Mouse (Mus musculus) liver, adult 2 months (tissue): ENCODE measurements at regions not wholly inside any gene's neighbourhood (a gene's known extent, or its start where the extent isn't known, plus 50 kb on each side); places are given as distances from the start of the nearest gene placed in this dataset.

Experiments used
- DNase-seq: peaks from one replicate; pipeline ENCODE4 v3.0.0-alpha.2; 2011; ENCODE audit warnings: low read depth, low spot score; ENCODE audit errors: extremely low read depth
- H3K27ac ChIP-seq: fragments of 200-500 bp; replicated peaks from 2 replicates; pipeline ENCODE4 v1.5.1; 2012; ENCODE audit warnings: low read depth, mild to moderate bottlenecking, control low read depth, inconsistent platforms, low read length; ENCODE audit not compliant: insufficient read depth
- H3K27me3 ChIP-seq: fragments of 200-500 bp; 2 replicates; pipeline ENCODE4 v1.6.1; 2012; ENCODE audit warnings: mild to moderate bottlenecking, moderate library complexity, low read length, inconsistent platforms; ENCODE audit not compliant: control insufficient read depth, insufficient read depth
- H3K36me3 ChIP-seq: fragments of 200-500 bp; 2 replicates; pipeline ENCODE4 v1.6.1; 2012; ENCODE audit warnings: low read length, inconsistent platforms; ENCODE audit not compliant: control insufficient read depth, insufficient read depth
- H3K4me1 ChIP-seq: fragments of 200-500 bp; 2 replicates; pipeline ENCODE4 v1.6.1; 2011; ENCODE audit warnings: low read length; ENCODE audit not compliant: control insufficient read depth, insufficient read depth
- H3K4me3 ChIP-seq: fragments of 200-500 bp; 2 replicates; pipeline ENCODE4 v1.5.1; 2011; ENCODE audit warnings: low read depth, mild to moderate bottlenecking, control low read depth, low read length, moderate library complexity; ENCODE audit not compliant: insufficient read depth
- H3K79me2 ChIP-seq: fragments of 200-500 bp; 2 replicates; pipeline ENCODE4 v1.6.1; 2012; ENCODE audit warnings: inconsistent platforms, mild to moderate bottlenecking, low read length, moderate library complexity; ENCODE audit not compliant: control insufficient read depth, insufficient read depth
- H3K9ac ChIP-seq: fragments of 200-500 bp; 2 replicates; pipeline ENCODE4 v1.6.1; 2012; ENCODE audit warnings: low read depth, mild to moderate bottlenecking, control low read depth, inconsistent platforms, low read length
- CTCF ChIP-seq: fragments of 200-500 bp; IDR thresholded peaks from 2 replicates; pipeline ENCODE4 v1.5.1; 2011; ENCODE audit warnings: low read depth, low read length, control low read depth
- POLR2A ChIP-seq: fragments of 200-500 bp; IDR thresholded peaks from 2 replicates; pipeline ENCODE4 v1.6.1; 2011; ENCODE audit warnings: low read length, control low read depth; ENCODE audit not compliant: insufficient read depth; ENCODE audit errors: extremely low read depth
- WGBS: fragments of 180-500 bp; shearing (Covaris S2); methylation state at CpG from one replicate; pipeline ENCODE4 v1.1.7; 2018; 5-methylcytosine and 5-hydroxymethylcytosine counted together

DNA sequence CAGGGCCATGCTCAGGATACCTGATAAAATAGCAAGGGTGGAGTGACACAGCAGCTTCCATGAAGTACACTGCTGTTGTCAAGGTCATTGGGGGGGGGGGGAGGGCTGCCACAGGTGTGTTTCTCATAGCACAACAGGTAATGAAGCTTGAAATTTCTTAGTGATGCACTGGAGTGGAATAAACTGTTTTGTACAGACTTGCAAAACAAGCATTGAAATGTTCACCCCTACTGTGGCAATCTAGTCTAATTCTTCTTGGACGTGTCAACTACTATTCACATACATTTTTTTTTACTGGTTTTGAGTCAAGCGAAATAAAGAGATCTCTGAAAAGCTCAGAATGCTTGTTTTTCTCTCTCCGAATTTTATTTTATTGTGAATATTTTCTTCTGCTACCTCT is 281.6 kb downstream of the Grxcr1 start:
- H3K4me1 ChIP-seq = no peaks in the 10 kb centered on the region
- H3K36me3 ChIP-seq = no peaks in the 10 kb centered on the region
- no peaks in the 10 kb centered on the region for H3K79me2 ChIP-seq
- no peak for TF ChIP-seq CTCF
- no peak for TF ChIP-seq POLR2A
- H3K27me3 ChIP-seq = no peaks in the 10 kb centered on the region
- H3K9ac ChIP-seq = no peak overlapping the region
- DNase-seq = no peak
- H3K4me3 ChIP-seq = no peak overlapping the region
- H3K27ac ChIP-seq = no peak overlapping the region
- WGBS = 66% methylated on average over 3 of the region's 3 CpGs

DNA sequence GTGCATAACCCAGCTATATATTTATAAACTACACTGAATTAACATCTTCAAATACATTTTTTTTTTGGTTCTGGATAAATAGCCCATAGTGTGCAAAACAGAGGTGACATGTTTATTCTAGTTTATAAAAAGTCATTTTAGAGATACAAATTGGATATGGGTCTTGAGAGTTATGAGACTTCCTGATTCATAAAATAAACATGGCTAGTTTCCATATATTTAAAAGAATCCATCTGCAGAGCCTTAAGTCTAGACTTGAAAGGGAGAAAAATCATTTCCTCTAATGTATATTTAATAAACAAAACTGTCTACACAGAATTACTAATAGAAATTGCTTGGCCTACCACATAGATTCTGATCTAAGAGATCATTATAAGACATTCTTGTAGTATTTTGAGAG is 287.3 kb downstream of the Grxcr1 start:
- H3K4me1 ChIP-seq = no peaks in the 10 kb centered on the region
- TF ChIP-seq POLR2A = no peak
- TF ChIP-seq CTCF = no peak
- no peak overlapping the region for H3K9ac ChIP-seq
- DNase-seq = no peak
- no peaks in the 10 kb centered on the region for H3K36me3 ChIP-seq
- no peaks in the 10 kb centered on the region for H3K27me3 ChIP-seq
- no peaks in the 10 kb centered on the region for H3K79me2 ChIP-seq
- H3K4me3 ChIP-seq = no peak overlapping the region
- no peak overlapping the region for H3K27ac ChIP-seq

- H3K36me3 ChIP-seq = no peaks in the 10 kb centered on the region
- no peak for TF ChIP-seq POLR2A
- no peak for TF ChIP-seq CTCF
- H3K4me1 ChIP-seq = no peaks in the 10 kb centered on the region
- no peak for DNase-seq
- no peaks in the 10 kb centered on the region for H3K79me2 ChIP-seq
- H3K4me3 ChIP-seq = no peak overlapping the region
- 81% methylated on average over 2 of the region's 2 CpGs for WGBS
- H3K27me3 ChIP-seq = no peaks in the 10 kb centered on the region
- H3K9ac ChIP-seq = no peak overlapping the region
- H3K27ac ChIP-seq = no peak overlapping the region
These were observed 295.5 kb downstream of the Grxcr1 start for GRCm38 (mm10) chr5:68326998-68327593.

DNA sequence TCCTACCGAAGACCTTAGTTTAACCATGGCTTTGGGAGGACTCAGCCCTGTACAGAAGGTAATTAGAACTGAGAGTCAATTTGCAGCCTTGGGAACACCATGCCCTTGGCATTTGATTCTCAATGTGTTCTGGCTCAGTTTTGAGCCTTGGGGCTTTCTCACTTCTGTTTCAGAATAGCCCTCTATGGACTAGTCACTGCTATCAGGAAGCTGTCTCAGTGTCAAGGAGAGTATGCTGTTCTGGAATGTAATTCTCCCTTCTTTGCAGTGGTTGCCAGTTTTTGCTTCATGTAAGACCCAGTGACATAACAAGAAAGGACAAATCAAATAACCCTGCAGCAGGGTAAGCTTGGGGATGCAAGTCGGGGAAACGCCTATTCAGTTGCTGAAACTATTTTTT is 297.7 kb downstream of the Grxcr1 start:
- Histone ChIP-seq H3K79me2 (no peaks in the 10 kb centered on the region), H3K4me1 (no peaks in the 10 kb centered on the region), H3K36me3 (no peaks in the 10 kb centered on the region), H3K4me3 (no peak overlapping the region), H3K9ac (no peak overlapping the region), H3K27me3 (no peaks in the 10 kb centered on the region), H3K27ac (no peak overlapping the region)
- DNase-seq = no peak
- WGBS = 90% methylated on average over 3 of the region's 3 CpGs
- TF ChIP-seq POLR2A = no peak
- no peak for TF ChIP-seq CTCF

DNA sequence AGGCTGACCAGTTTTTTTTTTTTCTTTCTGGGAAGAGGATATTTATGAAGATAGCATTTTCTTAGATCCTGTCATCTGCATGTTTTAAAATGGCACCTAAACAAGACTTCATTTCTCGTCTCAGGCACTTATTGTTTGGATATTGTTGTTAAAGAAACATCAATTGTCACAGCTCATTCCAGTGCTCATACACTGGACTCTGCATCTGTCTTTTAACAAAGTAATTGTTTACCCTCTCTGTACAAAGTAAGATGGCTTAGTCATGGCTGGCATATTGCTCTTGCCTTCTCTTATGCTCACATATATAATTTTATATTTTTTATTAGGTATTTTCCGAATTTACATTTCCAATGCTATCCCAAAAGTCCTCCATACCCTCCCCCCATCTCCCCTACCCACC is 298.2 kb downstream of the Grxcr1 start:
- WGBS = 50% methylated on average over 2 of the region's 2 CpGs
- no peak for TF ChIP-seq CTCF
- no peak for TF ChIP-seq POLR2A
- Histone ChIP-seq H3K9ac (no peak overlapping the region), H3K27me3 (no peaks in the 10 kb centered on the region), H3K79me2 (no peaks in the 10 kb centered on the region), H3K27ac (no peak overlapping the region), H3K36me3 (no peaks in the 10 kb centered on the region), H3K4me1 (no peaks in the 10 kb centered on the region), H3K4me3 (no peak overlapping the region)
- no peak for DNase-seq

DNA sequence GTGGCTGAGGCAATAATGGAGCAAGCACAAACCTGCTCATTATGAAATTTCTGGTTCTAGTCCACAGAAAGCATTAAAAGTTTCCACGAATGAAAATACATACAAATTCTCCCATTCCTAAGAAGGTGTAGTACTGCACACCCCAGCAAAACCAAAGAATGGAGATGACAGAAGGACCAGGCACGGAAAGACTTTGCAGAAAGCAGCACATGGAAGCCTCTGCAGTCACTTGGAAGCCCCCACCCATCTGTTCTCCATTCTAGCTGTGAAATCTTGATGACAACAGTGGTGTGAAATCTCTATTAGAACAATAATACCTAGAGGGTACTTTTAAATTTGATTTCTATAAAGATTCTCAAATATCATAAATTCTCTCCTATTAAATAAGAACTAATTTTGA is 319.3 kb downstream of the Grxcr1 start:
- H3K4me1 ChIP-seq = no peaks in the 10 kb centered on the region
- no peak overlapping the region for H3K9ac ChIP-seq
- no peaks in the 10 kb centered on the region for H3K36me3 ChIP-seq
- no peak for DNase-seq
- H3K27ac ChIP-seq = no peak overlapping the region
- no peaks in the 10 kb centered on the region for H3K79me2 ChIP-seq
- no peak overlapping the region for H3K4me3 ChIP-seq
- 44% methylated on average over 2 of the region's 2 CpGs for WGBS
- TF ChIP-seq CTCF (no peak), POLR2A (no peak)
- H3K27me3 ChIP-seq = no peaks in the 10 kb centered on the region
